ENCODE assay signal across 9 mouse cellular contexts in the genomic region with DNA sequence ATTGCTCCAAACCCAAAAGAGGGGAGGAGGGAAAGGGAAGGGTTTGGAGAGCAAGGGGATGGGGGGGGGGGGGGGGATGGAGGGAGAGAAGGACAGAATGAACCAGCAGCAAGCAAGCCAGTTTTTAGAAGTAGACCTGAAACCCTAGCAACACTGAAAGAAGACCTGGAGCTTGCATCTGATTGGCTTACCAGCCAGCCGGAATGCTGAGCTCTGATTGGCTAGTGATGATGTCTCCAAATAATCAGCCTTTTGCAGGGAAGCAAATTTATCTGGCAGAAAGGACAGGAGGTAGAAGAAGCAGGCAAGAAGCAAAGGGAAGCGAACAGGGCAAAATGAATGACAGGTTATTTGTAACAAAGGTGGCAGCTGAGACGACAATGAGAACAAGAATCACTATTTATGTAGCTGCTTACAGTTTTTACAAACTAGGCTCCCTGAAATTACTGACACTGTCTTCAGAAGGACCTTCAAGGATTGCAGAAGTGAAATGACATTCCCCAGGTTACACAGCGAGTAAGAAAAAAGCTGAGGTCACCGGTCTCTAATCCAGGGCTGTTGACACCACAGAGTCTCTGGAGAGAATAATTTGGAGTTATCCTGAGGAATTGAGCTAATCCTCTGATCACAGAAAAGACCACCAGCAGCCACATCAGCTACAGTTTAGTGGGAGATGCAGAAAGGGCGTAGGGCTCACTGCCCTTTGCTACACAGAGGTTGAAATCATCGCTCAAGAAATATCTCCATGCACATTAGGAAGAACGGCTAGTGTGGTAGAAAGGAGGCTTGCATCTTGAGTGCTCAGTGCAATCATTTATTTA.
A peak's percentile ranks its signal among the peaks of the same experiment; 100 is the strongest.
DNase-seq lines count a peak whose midpoint lies in the region; ATAC-seq and TF ChIP-seq lines count a peak whose summit lies in the region.
"Had no signal": no experiment of that assay in that cellular context is flagged by ENCODE, and none has a peak within 500 bp of the region (broad histone marks: within the 10 kb centered on the region; RNA-seq: fewer than 3 reads in every experiment).

No protein-coding gene starts in this region.

- H3K27ac ChIP-seq in lung, embryonic 15.5 days = peak overlapping the region; percentile 38; the same call in 1 of the 2 replicates

- H3K36me3 ChIP-seq in lung, embryonic 15.5 days = no peaks in the 10 kb centered on the region

- H3K27me3 ChIP-seq in lung, embryonic 15.5 days = no peaks in the 10 kb centered on the region

- peak; percentile 58; the same call in 1 of the 2 replicates for ATAC-seq in lung, embryonic 15.5 days (ENCODE audit: borderline replicate concordance, extremely low read depth, low FRiP score, low TSS enrichment)
- ATAC-seq in activated CD4-positive, CD25-positive, alpha-beta regulatory T cell, adult 4 months = no peak

- H3K9ac ChIP-seq in lung, embryonic 15.5 days = no peak overlapping the region

- 50% methylated on average over 8 of the region's 8 CpGs for WGBS in lung, adult 2 months
- WGBS in lung, embryonic 15.5 days = 49% methylated on average over 8 of the region's 8 CpGs

- DNase-seq in lung, adult 18-20 months = peak; percentile 21 to 35
- no peak for DNase-seq in lung, adult 2 months
- DNase-seq in cerebellum, postnatal 10 days = peak; percentile 84 to 85
- peak; percentile 72 to 87 for DNase-seq in frontal cortex, postnatal 10 days (ENCODE audit: low spot score in 2 of 2)
- DNase-seq in kidney, postnatal 10 days = peak; percentile 58
- DNase-seq in right cerebral cortex, adult 18-20 months = peak; percentile 92

- no peak for TF ChIP-seq CTCF in lung, adult 2 months (IDR thresholded peaks at IDR 0.05; ENCODE audit: insufficient read depth, low read length)

- H3K4me3 ChIP-seq in lung, adult 2 months (replicated peaks; ENCODE audit: extremely low read depth, low read depth, low read length) = no peak overlapping the region
- H3K4me3 ChIP-seq in lung, embryonic 15.5 days = no peak overlapping the region
- H3K4me3 ChIP-seq: megakaryocyte, embryonic 14.5 days had no signal

- H3K9me3 ChIP-seq in lung, embryonic 15.5 days = no peaks in the 10 kb centered on the region
- H3K9me3 ChIP-seq: megakaryocyte, embryonic 14.5 days had no signal

- no peak for TF ChIP-seq POLR2A in lung, adult 2 months (IDR thresholded peaks at IDR 0.05; ENCODE audit: borderline replicate concordance, extremely low read depth, low read depth, low read length)

- H3K4me1 ChIP-seq in lung, adult 2 months (ENCODE audit: control insufficient read depth, insufficient read depth, low read length) = peaks cover 2% of the 10 kb centered on the region
- peaks cover 18% of the 10 kb centered on the region for H3K4me1 ChIP-seq in lung, embryonic 15.5 days

- peak overlapping the region; percentile 30; the same call in 1 of the 2 replicates for H3K4me2 ChIP-seq in lung, embryonic 15.5 days
